In the genomic region with DNA sequence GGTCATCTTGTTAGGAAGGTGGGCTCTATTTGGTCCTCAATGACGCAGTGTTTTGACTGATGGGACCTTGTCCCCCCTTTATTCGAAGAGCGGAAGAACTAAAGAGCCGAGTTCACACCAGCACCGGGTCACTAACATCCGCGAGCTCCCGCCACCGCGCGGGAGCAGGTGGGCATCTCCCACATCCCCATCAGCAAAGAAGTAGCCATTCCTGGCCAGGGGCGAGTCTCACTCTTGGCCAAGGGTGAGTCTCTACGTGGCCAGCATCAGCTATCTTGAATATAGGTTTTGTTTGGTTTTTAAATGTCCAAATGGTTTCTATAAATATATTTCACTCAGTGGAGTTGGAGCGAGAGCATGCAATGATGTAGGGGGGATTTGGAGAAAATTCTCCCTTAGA, we compare ENCODE assay signal across 12 mouse cellular contexts. TPM values are rescaled to one million over a fixed set of nuclear protein-coding genes. Genes with fewer than 3 reads are reported as not detected.
DNase-seq lines count a peak whose midpoint lies in the region; ATAC-seq and TF ChIP-seq lines count a peak whose summit lies in the region.
"Had no signal": no experiment of that assay in that cellular context is flagged by ENCODE, and none has a peak within 500 bp of the region (broad histone marks: within the 10 kb centered on the region; RNA-seq: fewer than 3 reads in every experiment).

No protein-coding gene starts in this region.

- H3K9ac ChIP-seq in forebrain, embryonic 13.5 days = no peak overlapping the region
- H3K9ac ChIP-seq in forebrain, embryonic 16.5 days (replicated peaks; ENCODE audit: low read depth, low read length) = no peak overlapping the region
- no peak overlapping the region for H3K9ac ChIP-seq in lung, embryonic 15.5 days

- DNase-seq in lung, adult 2 months = no peak
- DNase-seq in limb, embryonic 10.5 days (ENCODE audit: low spot score) = peak; percentile 49
- peak; percentile 29 for DNase-seq in retina, postnatal 1 day
- no peak for DNase-seq in adipocyte (ENCODE audit: low spot score)
- DNase-seq: cerebellum, adult 11 months; gastrocnemius, postnatal 25 days; lung, postnatal 10 days had no signal

- no peak for ATAC-seq in forebrain, embryonic 13.5 days
- ATAC-seq in forebrain, embryonic 16.5 days = no peak
- no peak for ATAC-seq in lung, embryonic 15.5 days (ENCODE audit: borderline replicate concordance, extremely low read depth, low FRiP score, low TSS enrichment)
- no peak for ATAC-seq in monocyte, adult 5-6 weeks (replicated peaks; ENCODE audit: insufficient number of reproducible peaks, low FRiP score, low TSS enrichment, poor library complexity, severe bottlenecking)

- H3K36me3 ChIP-seq in forebrain, embryonic 13.5 days (ENCODE audit: poor library complexity, severe bottlenecking) = no peaks in the 10 kb centered on the region
- no peaks in the 10 kb centered on the region for H3K36me3 ChIP-seq in forebrain, embryonic 16.5 days (ENCODE audit: control insufficient read depth, insufficient read depth)
- no peaks in the 10 kb centered on the region for H3K36me3 ChIP-seq in lung, embryonic 15.5 days
- H3K36me3 ChIP-seq in limb, embryonic 10.5 days = no peaks in the 10 kb centered on the region

- H3K27me3 ChIP-seq in forebrain, embryonic 13.5 days = peaks cover 81% of the 10 kb centered on the region
- peaks cover 47% of the 10 kb centered on the region for H3K27me3 ChIP-seq in forebrain, embryonic 16.5 days (replicated peaks; ENCODE audit: control insufficient read depth, insufficient read depth, low read length)
- peaks cover 53% of the 10 kb centered on the region for H3K27me3 ChIP-seq in lung, embryonic 15.5 days
- H3K27me3 ChIP-seq in limb, embryonic 10.5 days (ENCODE audit: low read depth, poor library complexity, severe bottlenecking) = peaks cover 81% of the 10 kb centered on the region

- no peaks in the 10 kb centered on the region for H3K9me3 ChIP-seq in forebrain, embryonic 13.5 days (replicated peaks)
- H3K9me3 ChIP-seq in forebrain, embryonic 16.5 days (ENCODE audit: control insufficient read depth, low read length) = no peaks in the 10 kb centered on the region
- H3K9me3 ChIP-seq in lung, embryonic 15.5 days = no peaks in the 10 kb centered on the region
- H3K9me3 ChIP-seq in limb, embryonic 10.5 days (replicated peaks) = no peaks in the 10 kb centered on the region

- H3K4me3 ChIP-seq in forebrain, embryonic 13.5 days = no peak overlapping the region
- H3K4me3 ChIP-seq in forebrain, embryonic 16.5 days (replicated peaks; ENCODE audit: low read length) = no peak overlapping the region
- 0 out of 2 replicates have a peak overlapping the region, but pooled peaks have one; percentile 4 for H3K4me3 ChIP-seq in lung, embryonic 15.5 days
- no peak overlapping the region for H3K4me3 ChIP-seq in lung, adult 2 months (replicated peaks; ENCODE audit: extremely low read depth, low read depth, low read length)
- no peak overlapping the region for H3K4me3 ChIP-seq in limb, embryonic 10.5 days

- TF ChIP-seq POLR2A in lung, adult 2 months (IDR thresholded peaks at IDR 0.05; ENCODE audit: borderline replicate concordance, extremely low read depth, low read depth, low read length) = no peak

- peak overlapping the region; percentile 5; the same call in 1 of the 2 replicates for H3K4me2 ChIP-seq in forebrain, embryonic 13.5 days
- H3K4me2 ChIP-seq in forebrain, embryonic 16.5 days (ENCODE audit: low read length) = no peak overlapping the region
- H3K4me2 ChIP-seq in lung, embryonic 15.5 days = peak overlapping the region; percentile 40

- H3K4me1 ChIP-seq in forebrain, embryonic 13.5 days = peaks cover 31% of the 10 kb centered on the region
- H3K4me1 ChIP-seq in forebrain, embryonic 16.5 days (replicated peaks; ENCODE audit: control insufficient read depth, insufficient read depth, low read length) = peaks cover 23% of the 10 kb centered on the region
- peaks cover 69% of the 10 kb centered on the region for H3K4me1 ChIP-seq in lung, embryonic 15.5 days
- peaks cover 7% of the 10 kb centered on the region for H3K4me1 ChIP-seq in lung, adult 2 months (ENCODE audit: control insufficient read depth, insufficient read depth, low read length)
- H3K4me1 ChIP-seq in limb, embryonic 10.5 days = peaks cover 40% of the 10 kb centered on the region

- no peak overlapping the region for H3K27ac ChIP-seq in forebrain, embryonic 13.5 days
- no peak overlapping the region for H3K27ac ChIP-seq in forebrain, embryonic 16.5 days (ENCODE audit: low read length)
- H3K27ac ChIP-seq in lung, embryonic 15.5 days = no peak overlapping the region
- no peak overlapping the region for H3K27ac ChIP-seq in limb, embryonic 10.5 days

- TF ChIP-seq CTCF in lung, adult 2 months (IDR thresholded peaks at IDR 0.05; ENCODE audit: insufficient read depth, low read length) = no peak

- WGBS in forebrain, embryonic 13.5 days = 1% methylated on average over 14 of the region's 14 CpGs
- 2% methylated on average over 14 of the region's 14 CpGs for WGBS in forebrain, embryonic 16.5 days
- WGBS in lung, embryonic 15.5 days = 3% methylated on average over 14 of the region's 14 CpGs
- 7% methylated on average over 14 of the region's 14 CpGs for WGBS in lung, adult 2 months
- under 1% methylated on average over 14 of the region's 14 CpGs for WGBS in limb, embryonic 10.5 days

RNA-seq across cellular contexts. Expression of a gene that starts 6.3 kb away (rescaled TPM):
- 11.3 TPM in 2 replicates for polyA plus RNA-seq in forebrain, embryonic 13.5 days (2015; fragmentation: Nextera tagmentation; extraction: Ambion mirVana)
- 29.8 and 38.7 TPM in 2 replicates for polyA plus RNA-seq in forebrain, embryonic 16.5 days (2015; fragmentation: Nextera tagmentation; extraction: Ambion mirVana)
- polyA plus RNA-seq in lung, embryonic 15.5 days (2015; fragmentation: Nextera tagmentation; extraction: Ambion mirVana) = 10.0 and 10.9 TPM in 2 replicates
- 3.2 and 5.1 TPM in 2 replicates for polyA plus RNA-seq in lung, adult 2 months (2012; rRNA removed)
- polyA plus RNA-seq in limb, embryonic 10.5 days (2016; fragmentation: Nextera tagmentation; extraction: Ambion mirVana) = 9.2 and 10.6 TPM in 2 replicates
- total RNA-seq in monocyte, adult 5-6 weeks (2017) = 1.3 to 12.4 TPM (median 2.1 TPM) in 3 replicates
- total RNA-seq: MEL had no signal

Comparison
In these comparisons a context has a peak if more than half of its experiments do, and no peak if none do; other contexts are left out.
1. DNase-seq: peak in limb, embryonic 10.5 days (single experiment) and retina, postnatal 1 day (single experiment); none in lung, adult 2 months (single experiment) and adipocyte (single experiment).